Mouse (Mus musculus) embryonic facial prominence, embryonic 14.5 days (tissue): Measurements from ENCODE around the gene Tssc4. TPM values are rescaled to one million over a fixed set of nuclear protein-coding genes. Genes with fewer than 3 reads are reported as not detected.
A peak's percentile ranks its signal among the peaks of the same experiment; 100 is the strongest.

Experiments
- ATAC-seq: fragments of 200-750 bp; cut with Nextera tagmentation; 2 replicates; pipeline ENCODE4 v1.8.0; 2017; ENCODE audit warnings: low read depth, moderate number of reproducible peaks, moderate TSS enrichment
- DNase-seq: peaks from one replicate; pipeline ENCODE4 v3.0.0-alpha.2; 2015; ENCODE audit warnings: low spot score
- H3K27ac ChIP-seq: fragments of 300-500 bp; sonication (generic); replicated peaks from 2 replicates; pipeline ENCODE4 v1.5.1; 2014; ENCODE audit warnings: low read depth, mild to moderate bottlenecking, low read length, moderate library complexity
- H3K27me3 ChIP-seq: fragments of 300-500 bp; sonication (generic); replicated peaks from 2 replicates; pipeline ENCODE4 v1.6.1; 2014; ENCODE audit warnings: low read length; ENCODE audit not compliant: control insufficient read depth, insufficient read depth
- H3K36me3 ChIP-seq: fragments of 300-500 bp; sonication (generic); 2 replicates; pipeline ENCODE4 v1.6.1; 2014; ENCODE audit warnings: low read length, mixed read lengths; ENCODE audit not compliant: control insufficient read depth, insufficient read depth
- H3K4me1 ChIP-seq: fragments of 300-500 bp; sonication (generic); 2 replicates; pipeline ENCODE4 v1.6.1; 2014; ENCODE audit warnings: antibody characterized with exemption, low read length; ENCODE audit not compliant: control insufficient read depth, insufficient read depth
- H3K4me2 ChIP-seq: fragments of 300-500 bp; sonication (generic); 2 replicates; pipeline ENCODE4 v1.6.1; 2014; ENCODE audit warnings: low read depth, mild to moderate bottlenecking, low read length, moderate library complexity, mixed read lengths
- H3K4me3 ChIP-seq: fragments of 300-500 bp; sonication (generic); 2 replicates; pipeline ENCODE4 v1.5.1; 2014; ENCODE audit warnings: low read depth, mild to moderate bottlenecking, low read length
- H3K9ac ChIP-seq: fragments of 300-500 bp; sonication (generic); 2 replicates; pipeline ENCODE4 v1.6.1; 2014; ENCODE audit warnings: low read depth, mild to moderate bottlenecking, low read length, moderate library complexity, mixed read lengths
- H3K9me3 ChIP-seq: fragments of 300-500 bp; sonication (generic); 2 replicates; pipeline ENCODE4 v1.6.1; 2016; ENCODE audit warnings: low read length; ENCODE audit not compliant: control insufficient read depth
- WGBS: fragments of 180-500 bp; shearing (Covaris S2); extraction: QIAGEN DNeasy Blood & Tissue Kit; methylation state at CpG from one replicate; pipeline ENCODE4 v1.1.7; 2014; 5-methylcytosine and 5-hydroxymethylcytosine counted together
- polyA plus RNA-seq: library from polyadenylated mRNA; unstranded; fragments of >200 nt; fragmentation: Nextera tagmentation; extraction: Ambion mirVana; gene quantifications from 2 replicates; pipeline ENCODE4 v1.2.1, GENCODE M21; 2014

The Tssc4 gene
- polyA plus RNA-seq, 1 experiment from 2014 or later: 52.2 TPM

DNA sequence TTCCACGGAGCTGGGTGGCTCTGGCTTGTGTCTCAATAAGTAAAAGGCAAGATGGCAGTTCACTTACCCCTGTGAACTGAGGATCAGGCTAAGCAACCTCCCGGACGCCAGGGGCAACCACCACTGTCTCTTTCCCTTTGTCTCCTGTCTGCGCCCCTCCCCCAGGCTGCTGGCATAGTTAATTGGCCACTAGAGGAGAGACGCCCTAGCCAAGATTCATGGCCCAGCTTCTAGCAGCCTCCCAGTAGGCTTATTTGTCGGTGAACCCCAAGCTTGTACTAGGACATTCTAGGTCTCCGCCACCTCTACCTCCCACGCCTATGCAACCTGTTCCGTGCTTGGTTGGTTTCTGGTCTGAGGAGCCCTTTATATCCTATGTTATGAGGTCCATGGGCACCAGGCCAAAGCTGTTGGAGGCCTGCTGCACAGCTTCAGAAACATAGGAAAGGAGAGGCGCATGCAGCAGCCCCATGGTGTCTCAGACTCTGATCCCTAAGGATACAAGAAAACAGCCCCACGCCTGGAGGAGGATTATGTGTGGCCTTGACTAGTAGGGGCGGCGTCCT lies 650 bp upstream of the Tssc4 start:
- peaks cover 65% of the 10 kb centered on the region for H3K36me3 ChIP-seq
- peaks cover 18% of the 10 kb centered on the region for H3K4me1 ChIP-seq
- ATAC-seq (peak; percentile 0; the same call in 1 of the 2 replicates), DNase-seq (no peak)
- peak overlapping the region; percentile 58 for H3K4me2 ChIP-seq
- peak overlapping the region; percentile 52 for H3K9ac ChIP-seq
- no peaks in the 10 kb centered on the region for H3K27me3 ChIP-seq
- WGBS: 47% methylated on average over 13 of the region's 13 CpGs
- no peaks in the 10 kb centered on the region for H3K9me3 ChIP-seq
- peak overlapping the region; percentile 97 for H3K27ac ChIP-seq
- H3K4me3 ChIP-seq: peak overlapping the region; percentile 84

DNA sequence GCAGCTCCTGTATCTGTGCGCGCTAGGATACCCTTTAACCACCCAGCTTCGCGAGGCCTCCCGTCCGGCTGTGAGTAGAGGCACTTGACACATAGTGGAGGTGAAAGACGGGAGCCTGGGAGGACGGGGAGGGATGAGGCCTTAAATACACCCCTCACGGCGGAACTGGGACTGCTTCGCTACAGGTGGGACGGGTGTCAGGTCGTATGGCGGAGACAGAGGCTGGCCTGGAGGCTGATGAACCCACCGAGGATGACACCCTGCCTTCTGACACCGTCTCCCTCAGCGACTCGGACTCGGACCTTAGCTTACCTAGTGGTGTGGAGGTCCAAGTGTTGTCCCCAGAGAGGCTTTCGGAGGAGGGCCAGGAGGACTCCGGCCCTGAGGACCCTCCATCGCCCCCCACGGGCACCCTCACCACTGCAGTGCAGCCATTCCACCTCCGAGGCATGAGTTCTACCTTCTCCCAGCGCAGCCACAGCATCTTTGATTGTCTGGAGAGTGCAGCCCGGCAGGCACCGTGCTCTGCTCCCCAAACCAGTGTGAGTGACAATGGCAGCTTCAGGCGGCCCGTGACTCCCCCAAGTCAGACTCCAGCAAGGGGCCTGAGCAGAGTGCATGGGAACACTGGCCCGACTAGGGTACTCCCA lies 827 bp downstream of the Tssc4 start:
- Histone ChIP-seq H3K9ac (peak overlapping the region; percentile 93), H3K27me3 (no peaks in the 10 kb centered on the region), H3K9me3 (no peaks in the 10 kb centered on the region), H3K4me2 (peak overlapping the region; percentile 86), H3K36me3 (peaks cover 50% of the 10 kb centered on the region), H3K27ac (peak overlapping the region; percentile 97), H3K4me3 (peak overlapping the region; percentile 84), H3K4me1 (peaks cover 18% of the 10 kb centered on the region)
- ATAC-seq (no peak), DNase-seq (no peak)
- 13% methylated on average over 24 of the region's 30 CpGs for WGBS

DNA sequence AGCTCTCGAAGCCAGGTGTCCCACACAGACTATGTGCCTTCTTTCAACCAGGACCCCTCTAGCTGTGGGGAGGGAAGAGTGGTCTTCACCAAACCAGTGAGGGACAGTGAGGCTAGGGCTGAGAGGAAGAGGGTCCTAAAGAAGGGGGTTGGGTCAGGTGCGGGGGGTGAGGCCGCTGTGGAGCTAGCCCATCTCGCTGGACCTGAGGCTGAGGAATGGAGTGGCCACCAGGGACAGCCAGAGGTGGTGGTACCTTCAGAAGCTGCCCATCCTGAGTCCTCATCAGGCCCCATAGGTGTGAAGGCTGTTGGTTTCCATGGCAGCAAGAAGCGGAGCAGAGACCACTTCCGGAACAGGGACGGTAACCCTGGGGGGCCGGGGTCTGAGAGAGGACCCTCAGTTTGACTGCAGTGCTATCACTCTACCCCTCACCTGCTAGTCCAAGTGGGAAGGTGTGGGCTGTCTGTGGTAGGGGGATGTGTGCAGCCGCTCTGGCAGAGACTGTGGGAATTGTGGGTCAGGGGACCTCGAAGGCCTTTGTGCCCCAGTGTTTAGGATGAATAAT lies 1.5 kb downstream of the Tssc4 start:
- Histone ChIP-seq H3K4me2 (peak overlapping the region; percentile 86), H3K4me3 (peak overlapping the region; percentile 84), H3K27ac (peak overlapping the region; percentile 97), H3K36me3 (peaks cover 43% of the 10 kb centered on the region), H3K9me3 (no peaks in the 10 kb centered on the region), H3K9ac (peak overlapping the region; percentile 93), H3K4me1 (peaks cover 18% of the 10 kb centered on the region), H3K27me3 (no peaks in the 10 kb centered on the region)
- 89% methylated on average over 10 of the region's 10 CpGs for WGBS
- ATAC-seq (no peak), DNase-seq (no peak)

DNA sequence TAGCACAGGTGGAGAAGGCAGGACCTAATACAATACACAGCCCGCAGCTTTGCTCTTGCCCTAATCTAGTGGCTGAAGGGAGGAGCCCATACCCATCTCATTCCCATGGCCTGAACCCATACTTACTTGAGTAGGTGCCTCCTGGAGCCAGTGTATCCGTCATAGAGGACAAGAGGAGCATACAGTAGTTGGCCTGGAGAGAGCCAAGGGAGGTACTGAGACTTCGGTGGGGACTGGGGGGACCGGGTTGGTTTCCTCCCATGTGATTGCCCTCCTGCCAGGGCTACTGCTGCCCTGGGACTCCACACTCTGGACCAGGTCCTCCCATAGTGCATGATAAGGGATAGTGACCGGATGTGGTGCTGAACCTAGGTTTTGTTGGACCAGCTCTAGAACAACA lies 3.6 kb downstream of the Tssc4 start:
- 94% methylated on average over 5 of the region's 5 CpGs for WGBS
- Histone ChIP-seq H3K4me1 (peaks cover 18% of the 10 kb centered on the region), H3K27ac (no peak overlapping the region), H3K4me3 (no peak overlapping the region), H3K36me3 (peaks cover 23% of the 10 kb centered on the region), H3K27me3 (no peaks in the 10 kb centered on the region), H3K4me2 (no peak overlapping the region), H3K9me3 (no peaks in the 10 kb centered on the region), H3K9ac (no peak overlapping the region)
- ATAC-seq (no peak), DNase-seq (no peak)

DNA sequence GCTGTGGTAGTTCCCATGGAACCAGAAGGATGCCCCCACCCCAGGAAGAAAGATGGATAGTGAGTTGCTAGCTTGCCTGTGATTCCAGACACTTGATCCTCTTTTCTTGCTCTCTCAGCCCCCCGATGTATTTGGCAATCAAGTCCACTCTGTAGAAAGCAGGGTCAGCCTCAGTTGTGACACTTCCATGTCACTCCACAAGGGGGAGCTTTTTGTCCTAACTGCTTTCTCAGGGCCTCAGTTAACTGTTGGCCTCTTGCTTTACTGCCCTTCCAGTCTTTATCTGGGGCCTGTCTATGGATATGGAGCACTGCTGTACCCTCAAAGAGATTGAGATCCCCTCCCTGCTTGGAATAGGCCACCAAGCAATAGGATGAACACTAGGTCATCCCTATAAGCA lies 4.0 kb downstream of the Tssc4 start:
- Histone ChIP-seq H3K27ac (no peak overlapping the region), H3K4me3 (no peak overlapping the region), H3K4me1 (peaks cover 14% of the 10 kb centered on the region), H3K9ac (no peak overlapping the region), H3K27me3 (no peaks in the 10 kb centered on the region), H3K9me3 (no peaks in the 10 kb centered on the region), H3K4me2 (no peak overlapping the region), H3K36me3 (peaks cover 18% of the 10 kb centered on the region)
- DNase-seq: no peak
- WGBS: 64% methylated on average over 1 of the region's 1 CpGs
- ATAC-seq: no peak

DNA sequence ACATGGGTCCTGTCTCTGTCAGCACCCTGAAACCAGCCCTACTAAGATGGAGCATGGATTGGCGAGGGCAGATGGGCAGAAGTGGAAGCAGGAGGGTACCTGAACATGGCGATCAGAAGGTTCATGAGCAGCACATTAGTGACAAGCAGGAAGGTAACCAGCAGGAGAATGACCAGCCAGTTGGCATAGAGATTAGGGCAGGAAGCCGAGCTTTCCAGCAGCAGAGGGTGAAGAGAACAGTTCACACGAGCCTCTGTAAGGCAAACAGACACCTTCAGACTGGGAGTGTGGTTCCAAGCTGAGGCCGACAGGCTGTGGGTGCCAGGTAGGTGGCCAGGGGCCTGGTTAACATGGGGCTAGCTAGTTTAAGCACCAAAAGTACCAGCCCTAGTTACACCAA lies 6.3 kb downstream of the Tssc4 start:
- Histone ChIP-seq H3K4me2 (no peak overlapping the region), H3K27ac (no peak overlapping the region), H3K9ac (no peak overlapping the region), H3K9me3 (no peaks in the 10 kb centered on the region), H3K4me1 (peaks cover 5% of the 10 kb centered on the region), H3K4me3 (no peak overlapping the region), H3K36me3 (peaks cover 17% of the 10 kb centered on the region; the same call in 1 of the 2 replicates), H3K27me3 (no peaks in the 10 kb centered on the region)
- ATAC-seq (no peak), DNase-seq (no peak)
- whole genome bisulfite sequencing: 72% methylated on average over 5 of the region's 5 CpGs

DNA sequence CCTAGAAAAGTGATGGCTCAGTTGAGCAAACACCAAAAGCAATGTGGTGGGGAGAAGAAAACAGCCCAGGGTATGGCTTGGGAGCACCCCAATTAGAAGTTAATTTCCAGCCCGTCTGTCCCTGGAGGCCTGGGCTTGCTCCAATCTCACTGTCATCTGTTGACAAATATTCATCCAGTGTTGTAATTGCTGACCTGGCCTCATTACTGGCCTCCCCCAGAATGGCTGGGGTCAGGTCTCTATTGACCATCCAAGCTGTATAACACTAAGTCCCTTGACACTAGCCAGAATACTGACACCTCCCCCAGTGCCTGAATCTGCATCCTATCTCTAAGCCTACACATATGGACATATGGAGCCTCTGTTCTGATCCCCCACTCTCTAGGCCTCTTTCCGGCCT lies 8.3 kb downstream of the Tssc4 start:
- DNase-seq: no peak
- ATAC-seq: no peak
- Histone ChIP-seq H3K4me2 (no peak overlapping the region), H3K27ac (no peak overlapping the region), H3K4me3 (no peak overlapping the region), H3K36me3 (peaks cover 16% of the 10 kb centered on the region; the same call in 1 of the 2 replicates), H3K27me3 (no peaks in the 10 kb centered on the region), H3K9ac (no peak overlapping the region), H3K9me3 (no peaks in the 10 kb centered on the region), H3K4me1 (no peaks in the 10 kb centered on the region)
- WGBS: 79% methylated on average over 2 of the region's 2 CpGs

DNA sequence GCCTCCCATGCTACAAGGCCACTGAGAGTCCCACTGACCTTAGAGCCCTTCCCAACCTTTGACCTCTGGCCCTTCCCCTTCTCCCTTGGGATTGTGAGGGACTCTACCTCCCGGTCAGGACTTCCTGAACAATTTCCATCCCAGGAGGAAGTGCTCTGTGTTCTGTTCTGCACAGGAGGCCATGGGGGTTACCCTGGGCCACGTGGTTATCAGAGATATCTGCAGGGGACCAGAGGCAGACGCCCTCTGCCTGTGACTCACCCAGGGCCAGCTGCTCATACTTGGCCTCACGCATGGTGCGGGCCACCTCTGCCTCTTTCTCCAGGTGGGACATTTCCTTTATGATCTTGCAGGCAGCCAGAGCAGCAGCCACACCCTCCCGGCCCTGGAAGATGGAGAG lies 13.0 kb downstream of the Tssc4 start:
- 58% methylated on average over 5 of the region's 6 CpGs for WGBS
- Histone ChIP-seq H3K36me3 (peaks cover 20% of the 10 kb centered on the region; the same call in 1 of the 2 replicates), H3K9ac (no peak overlapping the region), H3K27me3 (no peaks in the 10 kb centered on the region), H3K9me3 (no peaks in the 10 kb centered on the region), H3K4me3 (no peak overlapping the region), H3K4me1 (peaks cover 10% of the 10 kb centered on the region; the same call in 1 of the 2 replicates), H3K27ac (no peak overlapping the region), H3K4me2 (no peak overlapping the region)
- DNase-seq (no peak), ATAC-seq (no peak)
